Mouse (Mus musculus): ENCODE measurements around the gene Cplx1.

The Cplx1 gene

GRCm38 (mm10) chr5:108549489-108550206, at the start of gene Cplx1:
TSS of gene Cplx1 (minus strand) at chr5:108550024.
- no peak for DNase-seq (ENCODE audit: low spot score)

GRCm38 (mm10) chr5:108581361-108581891, 31.6 kb upstream of the Cplx1 start:
- no peak for DNase-seq (ENCODE audit: low spot score)

GRCm38 (mm10) chr5:108573054-108573453, 23.2 kb upstream of the Cplx1 start:
- DNase-seq (ENCODE audit: low spot score) = no peak

DNA sequence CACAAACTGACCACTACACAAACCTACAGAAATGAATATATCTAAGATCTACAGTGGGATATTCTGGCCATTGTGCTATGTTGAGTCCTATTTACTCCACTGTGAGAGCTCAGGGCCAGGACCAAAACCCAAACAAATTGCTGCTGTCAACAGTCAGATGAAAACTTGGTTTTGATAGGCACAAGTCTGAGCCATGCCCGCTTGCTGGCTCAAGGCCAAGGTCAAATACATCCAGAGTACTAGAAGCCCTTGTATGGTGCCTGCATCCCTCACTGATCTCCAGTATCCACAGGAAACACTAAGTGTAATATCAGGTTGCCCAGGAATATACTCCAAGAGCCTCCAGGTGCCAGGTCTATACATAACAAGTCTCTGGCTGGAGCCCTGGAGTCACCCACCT, 21.2 kb upstream of the Cplx1 start:
- DNase-seq (ENCODE audit: low spot score) = no peak

DNA sequence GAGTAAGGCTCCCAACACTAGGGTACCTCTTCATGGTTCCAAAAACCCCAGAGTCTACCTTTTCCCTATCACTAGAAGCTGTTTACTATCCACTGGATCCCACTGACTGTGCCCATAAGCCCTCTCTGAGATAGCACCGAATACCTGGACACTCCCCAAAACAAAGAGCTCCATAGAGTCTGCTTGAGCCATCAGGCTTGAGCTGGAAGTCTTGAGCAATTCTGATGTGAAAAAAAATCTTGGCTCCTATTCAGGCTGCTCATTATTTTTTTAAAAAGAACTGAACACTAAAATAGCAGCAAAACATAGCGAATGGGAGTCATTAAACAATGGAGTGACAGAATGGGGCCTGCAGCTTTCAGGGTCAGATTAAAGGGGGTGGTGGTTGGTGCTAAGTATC, 17.3 kb upstream of the Cplx1 start:
- no peak for DNase-seq (ENCODE audit: low spot score)

- DNase-seq (ENCODE audit: low spot score) = no peak
Measured at GRCm38 (mm10) chr5:108566523-108566922, 16.7 kb upstream of the Cplx1 start.

GRCm38 (mm10) chr5:108565381-108565780, 15.6 kb upstream of the Cplx1 start:
- no peak for DNase-seq (ENCODE audit: low spot score)

DNA sequence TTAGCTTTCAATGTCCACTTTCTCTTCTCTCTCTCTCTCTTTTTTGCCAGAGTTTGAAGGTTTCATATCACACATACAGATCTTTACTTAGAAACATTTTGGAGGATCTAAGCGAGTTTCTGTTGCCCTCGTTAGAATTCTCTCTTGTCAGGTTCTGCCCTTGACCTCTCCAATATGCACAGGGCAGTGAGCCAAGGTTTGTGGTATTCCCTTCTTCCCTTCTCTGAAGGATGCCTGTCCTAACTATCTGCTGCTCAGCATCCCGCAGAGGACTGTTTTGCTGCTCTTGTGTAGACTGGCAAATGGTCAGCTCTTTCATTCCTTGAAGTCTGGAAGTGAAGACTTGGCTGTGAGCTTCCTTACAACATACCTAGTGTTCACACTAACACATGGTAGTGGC, 14.5 kb upstream of the Cplx1 start:
- no peak for DNase-seq (ENCODE audit: low spot score)

GRCm38 (mm10) chr5:108562483-108562882, 12.7 kb upstream of the Cplx1 start:
- no peak for DNase-seq (ENCODE audit: low spot score)

GRCm38 (mm10) chr5:108556986-108557385, 7.2 kb upstream of the Cplx1 start:
- DNase-seq (ENCODE audit: low spot score) = no peak

GRCm38 (mm10) chr5:108554041-108554440, 4.2 kb upstream of the Cplx1 start:
- DNase-seq (ENCODE audit: low spot score) = no peak

GRCm38 (mm10) chr5:108550207-108550594, 377 bp upstream of the Cplx1 start:
- DNase-seq (ENCODE audit: low spot score) = no peak

- no peak for DNase-seq (ENCODE audit: low spot score)
Measured at GRCm38 (mm10) chr5:108549137-108549488, 711 bp downstream of the Cplx1 start.

DNA sequence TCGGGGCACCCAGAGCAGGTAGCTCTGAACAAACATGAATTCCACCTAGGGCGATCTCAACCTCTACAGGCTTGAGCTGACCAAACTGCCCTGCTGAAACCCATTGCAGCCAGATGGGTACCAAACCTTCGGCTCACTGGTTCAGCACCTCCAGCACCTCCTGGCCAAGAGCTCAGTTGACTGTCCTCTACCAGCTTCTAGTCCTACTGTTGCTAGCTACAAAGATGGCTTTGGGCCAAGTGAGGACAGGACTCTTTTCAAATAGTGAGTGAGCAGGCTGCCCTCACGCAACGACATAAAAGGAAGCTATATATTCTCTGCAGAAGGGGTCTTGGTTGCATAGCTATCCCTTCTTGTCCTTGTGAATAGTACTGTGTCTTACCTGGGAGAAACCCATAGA, 2.2 kb downstream of the Cplx1 start:
- no peak for DNase-seq (ENCODE audit: low spot score)

DNA sequence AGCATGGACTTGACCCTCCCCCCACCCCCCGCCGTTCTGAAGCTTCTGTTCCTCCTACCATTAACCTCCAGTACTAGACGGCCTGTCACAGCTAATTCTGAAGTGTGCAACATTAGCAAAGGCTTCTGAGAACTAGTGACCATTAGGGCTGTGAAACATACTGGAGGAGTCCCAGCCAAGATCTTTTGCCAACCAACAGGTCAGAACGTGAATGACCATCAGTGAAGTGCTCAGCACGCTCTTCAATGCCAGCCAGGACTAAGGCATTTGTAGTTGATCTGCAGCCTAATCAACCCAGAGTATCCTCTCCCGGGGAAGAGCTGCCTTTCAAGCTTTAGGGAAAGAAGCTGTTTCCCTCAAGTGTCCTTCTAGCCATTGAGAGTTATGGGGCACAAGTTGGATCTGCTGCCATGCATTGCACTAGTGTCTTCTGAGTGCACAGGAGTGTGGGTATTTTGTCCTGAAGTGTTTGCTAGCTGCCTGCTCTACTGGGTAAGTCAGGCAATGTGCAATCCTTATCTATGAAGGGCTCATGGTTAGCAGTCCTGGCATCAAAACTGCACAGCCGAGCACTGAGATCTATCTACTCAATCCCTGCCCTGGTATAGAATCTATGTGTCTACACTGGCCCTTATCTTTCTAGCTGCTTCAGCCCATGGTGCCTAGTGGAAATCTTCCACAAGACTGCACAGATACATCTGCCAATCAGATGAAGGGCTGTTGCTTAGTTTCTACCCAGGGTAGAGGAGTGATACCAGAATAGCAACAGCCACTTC, 6.1 kb downstream of the Cplx1 start:
- DNase-seq (ENCODE audit: low spot score) = no peak

- DNase-seq (ENCODE audit: low spot score) = no peak
Measured at GRCm38 (mm10) chr5:108534188-108534587, 15.6 kb downstream of the Cplx1 start.

DNA sequence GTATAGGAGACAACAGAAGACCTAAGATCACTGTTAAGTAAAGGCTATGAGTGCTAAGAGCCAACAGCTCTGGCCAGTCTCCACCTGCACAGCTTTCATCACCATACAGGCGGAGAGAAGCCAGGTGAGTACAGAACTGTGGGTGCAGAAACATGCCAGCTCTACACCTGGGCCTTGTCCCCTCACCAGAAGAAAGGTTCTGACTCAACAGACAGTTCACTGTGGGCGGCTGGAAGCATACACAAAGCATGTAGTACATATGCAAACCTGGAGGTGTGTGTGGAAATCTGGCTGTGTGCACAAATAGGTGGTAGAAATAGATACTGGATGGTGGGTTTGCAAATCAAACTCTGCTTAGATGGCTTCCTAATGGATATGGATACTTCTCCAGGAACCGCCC, 27.2 kb downstream of the Cplx1 start:
- DNase-seq (ENCODE audit: low spot score) = no peak

DNA sequence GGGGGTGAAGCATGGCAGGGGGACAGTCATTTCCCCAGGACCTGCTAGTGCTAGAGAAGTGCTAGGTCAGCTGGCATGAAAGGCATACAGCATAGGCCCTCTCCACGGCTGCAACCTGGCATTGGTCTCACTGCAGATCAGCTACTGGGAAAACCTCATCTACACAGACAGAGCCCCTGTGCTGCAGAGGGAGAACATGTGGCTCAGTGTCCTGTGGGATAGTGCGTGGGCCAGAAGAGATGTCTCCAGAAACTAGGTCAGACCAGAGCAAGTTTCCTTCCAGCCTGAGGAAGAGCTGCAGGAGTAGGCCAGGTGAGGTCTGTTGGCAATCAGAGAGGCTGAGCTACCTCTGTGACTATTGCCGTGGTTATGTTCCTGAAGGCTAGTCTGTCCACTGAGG, 27.9 kb downstream of the Cplx1 start:
- no peak for DNase-seq (ENCODE audit: low spot score)

- DNase-seq (ENCODE audit: low spot score) = no peak
Measured at GRCm38 (mm10) chr5:108521016-108521415, 28.8 kb downstream of the Cplx1 start.

DNA sequence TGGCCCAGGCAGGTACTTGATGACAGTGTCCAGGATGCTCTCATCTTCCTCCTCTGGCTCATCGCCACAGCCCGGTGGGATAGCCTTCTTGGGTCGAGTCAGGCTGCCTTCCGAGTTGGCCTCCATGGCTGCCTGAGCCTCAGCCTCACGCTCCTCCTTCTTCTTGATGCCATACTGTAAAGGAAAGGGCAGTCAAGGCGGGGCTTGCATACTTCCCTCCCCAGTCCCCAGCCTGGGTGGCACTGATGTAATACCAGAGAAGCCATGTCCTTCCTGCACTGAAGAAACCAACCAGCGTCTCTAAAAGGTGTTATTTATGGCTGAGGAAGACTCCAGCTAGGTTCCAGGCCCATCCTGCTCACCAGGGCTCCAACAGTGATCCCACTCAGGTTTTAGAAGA, 29.7 kb downstream of the Cplx1 start:
- no peak for DNase-seq (ENCODE audit: low spot score)

GRCm38 (mm10) chr5:108518951-108519350, 30.9 kb downstream of the Cplx1 start:
- no peak for DNase-seq (ENCODE audit: low spot score)

DNA sequence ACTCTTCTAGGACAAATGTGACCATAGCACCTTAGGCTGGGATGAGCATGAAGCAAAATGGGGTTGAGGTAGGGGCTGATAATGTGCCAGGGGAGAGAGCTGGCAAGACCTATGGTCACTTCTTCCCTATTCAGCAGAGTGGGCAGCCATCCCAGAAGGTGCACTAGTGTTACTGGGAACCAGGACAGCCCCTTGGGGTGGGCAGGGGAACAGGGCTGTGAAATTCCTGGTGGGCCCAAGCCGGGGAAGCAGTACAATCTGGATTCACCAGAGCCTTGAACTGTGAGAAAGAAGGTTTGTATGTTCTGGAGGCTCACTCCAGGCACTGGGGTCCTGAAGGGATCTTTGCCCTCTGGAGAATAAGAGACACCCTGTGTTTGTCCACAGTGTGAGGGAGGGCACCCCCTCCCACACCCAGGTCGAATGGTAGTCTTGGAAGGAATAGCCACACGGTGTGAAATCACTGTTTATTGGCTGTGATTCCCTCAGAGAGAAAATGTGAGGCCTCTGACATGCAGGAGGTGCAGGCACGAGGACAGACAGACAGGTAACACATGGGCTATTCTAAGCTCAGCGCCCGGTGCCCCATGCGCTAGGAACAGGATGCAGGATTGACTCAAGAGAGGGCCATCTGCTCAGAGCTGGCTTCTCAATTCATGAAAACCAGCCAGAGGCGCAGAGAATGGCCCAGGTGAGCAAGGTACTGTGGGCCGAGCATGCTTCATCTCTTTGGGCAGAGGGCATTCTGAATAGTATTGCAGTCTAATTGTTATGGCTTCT, 31.5 kb downstream of the Cplx1 start:
- DNase-seq (ENCODE audit: low spot score) = no peak

- no peak for DNase-seq (ENCODE audit: low spot score)
Measured at GRCm38 (mm10) chr5:108516655-108517054, 33.2 kb downstream of the Cplx1 start.
